Mouse (Mus musculus) midbrain, embryonic 14.5 days (tissue): ENCODE results near the gene Cpne2. TPM values are rescaled to one million over a fixed set of nuclear protein-coding genes. Genes with fewer than 3 reads are reported as not detected.

Source experiments
- ATAC-seq: fragments of 200-750 bp; cut with Nextera tagmentation; 2 replicates; pipeline ENCODE4 v1.8.0; 2017; ENCODE audit warnings: moderate number of reproducible peaks, moderate library complexity; ENCODE audit not compliant: low FRiP score, low TSS enrichment
- DNase-seq: peaks from one replicate; pipeline ENCODE4 v3.0.0-alpha.2; 2015
- H3K27ac ChIP-seq: fragments of 300-500 bp; sonication (generic); replicated peaks from 2 replicates; pipeline ENCODE4 v1.5.1; 2014; ENCODE audit warnings: mild to moderate bottlenecking, low read depth, low read length, moderate library complexity
- H3K27me3 ChIP-seq: fragments of 300-500 bp; sonication (generic); 2 replicates; pipeline ENCODE4 v1.6.1; 2014; ENCODE audit warnings: low read length, control low read depth, mixed read lengths; ENCODE audit not compliant: control insufficient read depth, insufficient read depth
- H3K36me3 ChIP-seq: fragments of 300-500 bp; sonication (generic); 2 replicates; pipeline ENCODE4 v1.6.1; 2014; ENCODE audit warnings: low read length, control low read depth; ENCODE audit not compliant: control insufficient read depth, insufficient read depth
- H3K4me1 ChIP-seq: fragments of 300-500 bp; sonication (generic); 2 replicates; pipeline ENCODE4 v1.6.1; 2014; ENCODE audit warnings: mild to moderate bottlenecking, antibody characterized with exemption, low read length, control low read depth; ENCODE audit not compliant: control insufficient read depth, insufficient read depth
- H3K4me2 ChIP-seq: fragments of 300-500 bp; sonication (generic); 2 replicates; pipeline ENCODE4 v1.6.1; 2014; ENCODE audit warnings: mild to moderate bottlenecking, low read length, moderate library complexity
- H3K4me3 ChIP-seq: fragments of 300-500 bp; sonication (generic); replicated peaks from 2 replicates; pipeline ENCODE4 v1.5.1; 2014; ENCODE audit warnings: low read depth, low read length
- H3K9ac ChIP-seq: fragments of 300-500 bp; sonication (generic); replicated peaks from 2 replicates; pipeline ENCODE4 v1.6.1; 2014; ENCODE audit warnings: mild to moderate bottlenecking, low read length, moderate library complexity
- H3K9me3 ChIP-seq: fragments of 300-500 bp; sonication (generic); 2 replicates; pipeline ENCODE4 v1.6.1; 2016; ENCODE audit warnings: low read length, control low read depth, mixed read lengths; ENCODE audit not compliant: control insufficient read depth
- WGBS: fragments of 180-500 bp; shearing (Covaris S2); extraction: QIAGEN DNeasy Blood & Tissue Kit; methylation state at CpG from one replicate; pipeline ENCODE4 v1.1.7; 2014; 5-methylcytosine and 5-hydroxymethylcytosine counted together
- polyA plus RNA-seq: library from polyadenylated mRNA; unstranded; fragments of >200 nt; fragmentation: Nextera tagmentation; extraction: Ambion mirVana; gene quantifications from 2 replicates; pipeline ENCODE4 v1.2.1, GENCODE M21; 2014

The Cpne2 gene
- polyA plus RNA-seq, 1 experiment from 2014 or later = 11.5 TPM

GRCm38 (mm10) chr8:94540889-94541795 is 8.4 kb downstream of the Cpne2 start:
- Histone ChIP-seq H3K27me3 (no peaks in the 10 kb centered on the region), H3K4me3 (no peak overlapping the region), H3K36me3 (no peaks in the 10 kb centered on the region), H3K27ac (no peak overlapping the region), H3K4me1 (0 out of 2 replicates have a peak, but pooled peaks cover 6% of the 10 kb centered on the region), H3K9me3 (no peaks in the 10 kb centered on the region), H3K9ac (no peak overlapping the region), H3K4me2 (no peak overlapping the region)
- no peak for DNase-seq
- 73% methylated on average over 17 of the region's 18 CpGs for WGBS
- ATAC-seq = no peak

DNA sequence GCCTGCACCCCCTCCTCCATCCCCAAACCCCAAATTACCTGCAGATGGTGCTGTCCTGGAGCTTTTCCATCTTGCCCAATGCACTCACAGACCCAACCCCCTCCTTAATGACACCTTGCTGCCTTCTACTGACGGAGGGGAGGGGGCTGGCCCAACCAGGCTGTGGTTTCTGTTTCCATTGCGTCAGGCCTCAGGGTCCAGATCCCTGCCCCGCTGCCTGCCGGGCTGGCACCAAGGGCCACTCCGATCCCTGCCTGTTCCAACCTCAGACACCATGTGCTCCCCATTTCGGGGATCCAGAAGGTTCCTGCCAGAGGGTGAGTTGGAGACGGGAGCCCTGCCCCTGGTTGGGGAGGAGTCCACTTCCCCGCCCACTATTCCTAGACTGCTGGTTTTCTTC is 11.2 kb downstream of the Cpne2 start:
- Histone ChIP-seq H3K36me3 (no peaks in the 10 kb centered on the region), H3K4me2 (no peak overlapping the region), H3K4me1 (0 out of 2 replicates have a peak, but pooled peaks cover 6% of the 10 kb centered on the region), H3K4me3 (no peak overlapping the region), H3K27me3 (no peaks in the 10 kb centered on the region), H3K9ac (no peak overlapping the region), H3K27ac (no peak overlapping the region), H3K9me3 (no peaks in the 10 kb centered on the region)
- 76% methylated on average over 8 of the region's 8 CpGs for WGBS
- ATAC-seq (no peak), DNase-seq (no peak)

- 56% methylated on average over 5 of the region's 5 CpGs for WGBS
- Histone ChIP-seq H3K9ac (no peak overlapping the region), H3K4me1 (peaks cover 21% of the 10 kb centered on the region), H3K4me2 (no peak overlapping the region), H3K27ac (no peak overlapping the region), H3K9me3 (no peaks in the 10 kb centered on the region), H3K4me3 (no peak overlapping the region), H3K36me3 (no peaks in the 10 kb centered on the region), H3K27me3 (no peaks in the 10 kb centered on the region)
- ATAC-seq = no peak
- no peak for DNase-seq
Observed at GRCm38 (mm10) chr8:94549041-94549440, 16.3 kb downstream of the Cpne2 start.

- Histone ChIP-seq H3K27ac (no peak overlapping the region), H3K9me3 (no peaks in the 10 kb centered on the region), H3K4me2 (no peak overlapping the region), H3K4me3 (no peak overlapping the region), H3K36me3 (no peaks in the 10 kb centered on the region), H3K9ac (no peak overlapping the region), H3K4me1 (peaks cover 21% of the 10 kb centered on the region), H3K27me3 (no peaks in the 10 kb centered on the region)
- DNase-seq = no peak
- no peak for ATAC-seq
- WGBS = 27% methylated on average over 5 of the region's 5 CpGs
Observed at GRCm38 (mm10) chr8:94549482-94549881, 16.7 kb downstream of the Cpne2 start.

DNA sequence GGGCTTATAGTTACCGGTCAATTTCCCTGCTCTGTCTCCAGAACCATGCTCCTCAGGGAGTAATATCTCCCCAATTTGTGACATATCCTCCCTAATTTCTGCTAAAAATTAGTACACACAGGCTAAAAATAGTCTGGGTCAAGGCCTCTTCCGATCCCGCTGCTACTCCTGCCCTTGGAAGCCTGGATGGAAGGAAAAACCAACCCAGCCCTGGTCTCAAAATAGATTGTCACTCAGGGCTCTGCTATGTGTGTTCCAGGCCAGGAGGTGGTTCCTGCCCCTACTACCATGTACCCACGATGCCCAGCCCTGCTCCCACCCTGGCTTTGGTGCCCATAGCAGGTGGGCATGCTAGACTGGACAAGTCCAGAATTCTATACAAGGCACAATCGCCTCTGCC is 17.2 kb downstream of the Cpne2 start:
- ATAC-seq (no peak), DNase-seq (no peak)
- Histone ChIP-seq H3K4me1 (peaks cover 21% of the 10 kb centered on the region), H3K4me3 (no peak overlapping the region), H3K36me3 (no peaks in the 10 kb centered on the region), H3K27ac (no peak overlapping the region), H3K27me3 (no peaks in the 10 kb centered on the region), H3K9me3 (no peaks in the 10 kb centered on the region), H3K4me2 (no peak overlapping the region), H3K9ac (no peak overlapping the region)
- 77% methylated on average over 5 of the region's 5 CpGs for WGBS

DNA sequence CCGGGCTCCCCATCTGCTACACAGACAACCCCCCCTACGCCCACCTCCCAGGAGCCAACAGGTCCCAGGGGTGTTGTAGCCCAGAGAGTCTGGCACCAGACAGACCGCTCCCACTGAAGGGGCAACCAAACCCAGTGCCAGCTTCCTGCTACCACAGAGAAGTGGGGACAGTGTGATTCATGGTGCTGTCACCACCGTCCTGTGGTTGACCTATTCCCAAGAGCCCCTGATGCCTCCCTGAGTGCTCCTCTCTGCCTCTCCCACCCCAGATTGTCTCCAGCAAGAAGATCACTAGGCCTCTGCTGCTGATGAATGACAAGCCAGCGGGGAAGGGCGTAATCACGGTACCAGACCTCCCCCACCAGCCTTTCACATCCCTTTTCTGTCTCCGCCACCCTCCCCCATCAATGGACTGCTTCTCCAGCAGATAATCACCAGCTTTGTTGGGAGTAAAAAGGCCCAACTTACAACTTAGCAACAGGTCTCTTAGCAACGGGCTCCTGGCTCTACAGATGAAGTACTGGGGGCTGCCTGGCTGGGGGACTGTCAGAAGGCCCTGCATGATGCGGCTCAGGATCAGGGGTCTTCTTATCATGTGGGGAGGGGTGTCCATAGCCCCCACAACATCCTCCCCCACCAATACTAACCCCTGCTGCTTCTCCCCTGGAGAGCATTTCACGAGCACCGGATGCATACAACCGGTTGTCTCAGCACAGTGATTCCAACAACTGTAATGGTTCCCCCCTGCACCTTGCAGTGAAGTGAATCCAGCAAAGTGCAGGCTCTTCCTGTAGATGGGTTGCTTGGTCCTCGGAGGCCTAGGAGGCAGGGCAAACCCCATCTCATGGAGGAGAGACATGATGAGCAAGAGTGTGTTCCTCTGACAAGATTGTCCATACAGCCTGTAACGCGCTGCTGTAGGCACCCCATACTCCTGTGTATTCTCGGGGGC is 19.0 kb downstream of the Cpne2 start:
- DNase-seq (peak; percentile 86), ATAC-seq (peak; percentile 71)
- H3K27me3 ChIP-seq = no peaks in the 10 kb centered on the region; the same call in 1 of the 2 replicates
- H3K9ac ChIP-seq = no peak overlapping the region
- H3K4me1 ChIP-seq = peaks cover 21% of the 10 kb centered on the region
- H3K27ac ChIP-seq = peak overlapping the region; percentile 73
- no peaks in the 10 kb centered on the region for H3K9me3 ChIP-seq
- H3K4me2 ChIP-seq = peak overlapping the region; percentile 12; the same call in 1 of the 2 replicates
- no peak overlapping the region for H3K4me3 ChIP-seq
- WGBS = 21% methylated on average over 17 of the region's 17 CpGs
- H3K36me3 ChIP-seq = no peaks in the 10 kb centered on the region

- Histone ChIP-seq H3K9me3 (no peaks in the 10 kb centered on the region), H3K36me3 (no peaks in the 10 kb centered on the region), H3K27me3 (no peaks in the 10 kb centered on the region; the same call in 1 of the 2 replicates), H3K4me2 (no peak overlapping the region), H3K9ac (no peak overlapping the region), H3K27ac (0 out of 2 replicates have a peak overlapping the region, but pooled peaks have one; percentile 45), H3K4me1 (peaks cover 21% of the 10 kb centered on the region), H3K4me3 (no peak overlapping the region)
- 78% methylated on average over 2 of the region's 2 CpGs for WGBS
- DNase-seq = no peak
- no peak for ATAC-seq
Observed at GRCm38 (mm10) chr8:94552696-94553095, 19.9 kb downstream of the Cpne2 start.

DNA sequence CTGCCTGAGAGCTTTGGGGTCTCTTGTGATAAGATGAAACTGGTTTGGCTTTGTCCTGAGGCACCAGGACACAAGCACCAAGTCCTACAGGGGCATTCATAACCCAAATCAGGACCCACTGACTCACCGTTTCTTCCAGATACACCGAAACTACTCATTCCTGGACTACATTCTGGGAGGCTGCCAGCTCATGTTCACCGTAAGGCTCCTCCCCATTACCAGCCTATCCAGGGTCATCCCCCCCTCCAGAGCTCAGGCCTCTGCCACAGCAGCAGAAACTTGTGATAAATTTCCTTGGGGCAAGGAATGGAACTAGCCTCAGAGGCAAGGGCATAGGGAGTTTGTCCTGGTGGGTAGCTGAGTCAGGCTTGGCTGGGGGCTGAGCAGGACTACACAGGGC is 24.5 kb downstream of the Cpne2 start:
- ATAC-seq = no peak
- no peak overlapping the region for H3K27ac ChIP-seq
- no peak overlapping the region for H3K4me2 ChIP-seq
- WGBS = 88% methylated on average over 3 of the region's 3 CpGs
- no peak for DNase-seq
- H3K9me3 ChIP-seq = no peaks in the 10 kb centered on the region
- H3K4me3 ChIP-seq = no peak overlapping the region
- H3K4me1 ChIP-seq = peaks cover 13% of the 10 kb centered on the region
- no peaks in the 10 kb centered on the region for H3K36me3 ChIP-seq
- no peak overlapping the region for H3K9ac ChIP-seq
- no peaks in the 10 kb centered on the region; the same call in 1 of the 2 replicates for H3K27me3 ChIP-seq
